Mouse (Mus musculus) ZHBTc4 (cell line): ENCODE measurements at regions not wholly inside any gene's neighbourhood (a gene's known extent, or its start where the extent isn't known, plus 50 kb on each side); places are given as distances from the start of the nearest gene placed in this dataset.

Experiments
- DNase-seq: peaks from one replicate; pipeline ENCODE4 v3.0.0-alpha.2; 2011; ENCODE audit warnings: low read depth, low spot score

- no peak for DNase-seq
Observed at GRCm38 (mm10) chr13:75204417-75204816, 114.8 kb downstream of the Pcsk1 start.

- no peak for DNase-seq
Observed at GRCm38 (mm10) chr13:75223944-75224343, 134.3 kb downstream of the Pcsk1 start.

- DNase-seq = no peak
Observed at GRCm38 (mm10) chr13:75225581-75226297, 136.1 kb downstream of the Pcsk1 start.

GRCm38 (mm10) chr13:75227616-75228277 is 138.1 kb downstream of the Pcsk1 start:
- DNase-seq = peak; percentile 56

GRCm38 (mm10) chr13:75236424-75236823 is 146.8 kb downstream of the Pcsk1 start:
- DNase-seq = no peak
